Mouse (Mus musculus) olfactory bulb, adult 2 months (tissue): ENCODE data around the gene Rpl10a.

ENCODE experiments used
- CTCF ChIP-seq: fragments of 200-500 bp; IDR thresholded peaks from 2 replicates; pipeline ENCODE4 v1.5.1; 2012; ENCODE audit warnings: low read depth, mild to moderate bottlenecking, low read length, moderate library complexity; ENCODE audit not compliant: insufficient read depth
- POLR2A ChIP-seq: fragments of 200-500 bp; IDR thresholded peaks from 2 replicates; pipeline ENCODE4 v1.6.1; 2012; ENCODE audit warnings: mild to moderate bottlenecking, low read depth, low read length, moderate library complexity; ENCODE audit not compliant: insufficient read depth

- TF ChIP-seq POLR2A = no peak
- TF ChIP-seq CTCF = no peak
These were observed 21.1 kb downstream of the Rpl10a start for GRCm38 (mm10) chr17:28349264-28349880.
